Mouse (Mus musculus): ENCODE measurements around the gene Tsc22d4.

The Tsc22d4 gene

DNA sequence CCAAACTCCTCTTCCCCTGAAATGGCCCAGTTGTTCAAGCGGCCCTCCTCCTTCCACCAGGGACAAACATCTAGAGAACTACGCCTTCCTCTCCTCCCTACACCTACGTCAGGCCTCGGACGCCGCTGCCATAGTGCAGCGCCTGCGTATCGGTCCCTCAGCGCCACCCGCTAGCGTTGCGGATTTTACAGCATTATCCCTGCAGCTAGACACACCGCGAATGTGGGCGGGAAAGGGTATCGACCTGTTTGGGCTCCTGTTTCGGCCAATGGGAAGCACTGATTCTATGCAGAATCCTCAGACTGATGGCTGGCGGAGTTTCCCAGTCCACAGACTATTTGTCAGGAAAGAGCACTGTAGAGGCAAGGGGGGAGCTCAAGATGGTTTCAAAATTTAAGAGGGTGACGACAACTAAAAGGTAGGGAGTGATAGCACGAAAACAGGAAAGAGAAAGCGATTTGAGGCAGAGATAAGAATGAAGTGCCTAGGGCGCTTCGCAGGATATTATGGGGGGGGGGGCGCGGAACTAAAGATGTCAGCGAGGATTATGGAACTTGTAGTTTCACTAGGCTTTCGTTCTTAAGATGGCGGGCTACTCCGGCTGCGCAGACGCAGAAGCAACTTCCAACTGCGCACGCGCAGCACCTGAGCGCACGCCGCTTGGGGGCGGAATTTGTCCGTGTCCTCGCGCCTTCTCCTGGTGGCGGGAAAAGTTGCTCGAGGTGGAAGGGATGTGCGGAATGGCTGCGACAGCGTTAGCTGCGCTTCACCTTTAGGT lies 41.8 kb downstream of the Tsc22d4 start, which contains the start of the genes Mepce and Zcwpw1:
TSS of gene Mepce (minus strand) at position 505 of the 778 bp plus-strand sequence.
TSS of gene Zcwpw1 (plus strand) at position 648 of the 778 bp plus-strand sequence.
- peak; percentile 90 for DNase-seq (ENCODE audit: low read depth in 1 of 2, low spot score in 2 of 2)

DNA sequence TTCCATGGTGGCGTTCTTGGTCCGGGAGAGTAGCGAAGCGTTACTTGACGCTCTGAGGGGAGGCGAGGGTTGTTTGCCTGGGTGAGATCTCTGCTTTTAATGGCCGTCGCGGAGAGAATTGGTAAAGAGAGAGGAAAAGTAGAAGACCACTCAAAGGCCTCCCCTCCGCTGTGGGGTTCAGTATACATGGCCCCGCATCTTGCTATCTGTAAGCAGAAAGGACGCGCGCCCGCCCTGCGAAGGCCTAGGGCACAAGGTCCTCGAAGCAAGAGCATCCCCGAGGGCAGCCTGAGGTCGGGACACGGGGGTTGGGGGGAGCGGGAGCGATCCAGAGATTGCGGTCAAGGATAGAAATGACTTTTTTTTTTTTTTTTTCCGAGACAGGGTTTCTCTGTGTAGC lies 42.6 kb downstream of the Tsc22d4 start:
- DNase-seq (ENCODE audit: low read depth in 1 of 2, low spot score in 2 of 2) = no peak

DNA sequence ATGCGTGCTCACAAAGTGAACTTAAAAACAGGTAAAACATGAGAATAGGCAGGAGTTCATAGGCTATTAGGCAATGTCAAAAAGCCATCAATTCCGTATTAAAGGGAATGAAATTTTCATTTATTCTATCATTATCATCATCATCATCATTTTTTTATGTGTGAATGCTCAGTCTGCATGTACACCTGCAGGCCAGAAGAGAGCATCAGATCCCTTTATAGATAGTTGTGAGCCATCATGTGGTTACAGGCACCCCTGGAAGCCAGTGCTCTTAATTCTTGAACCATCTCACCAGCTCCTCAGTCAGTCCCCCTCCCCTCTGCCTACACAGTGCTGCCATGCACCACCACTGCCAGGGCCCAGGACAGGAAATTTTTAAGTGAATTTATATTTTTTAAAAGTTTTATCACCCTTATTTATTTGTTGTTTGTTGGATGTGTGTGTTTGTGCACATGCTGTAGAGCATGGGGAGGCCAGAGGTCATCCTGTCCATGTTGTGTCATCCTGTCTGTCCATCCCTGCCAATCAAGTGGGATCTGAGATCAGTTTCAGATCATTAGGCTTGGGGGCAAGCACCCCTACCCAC lies 43.5 kb downstream of the Tsc22d4 start:
- DNase-seq (ENCODE audit: low read depth in 1 of 2, low spot score in 2 of 2) = no peak

DNA sequence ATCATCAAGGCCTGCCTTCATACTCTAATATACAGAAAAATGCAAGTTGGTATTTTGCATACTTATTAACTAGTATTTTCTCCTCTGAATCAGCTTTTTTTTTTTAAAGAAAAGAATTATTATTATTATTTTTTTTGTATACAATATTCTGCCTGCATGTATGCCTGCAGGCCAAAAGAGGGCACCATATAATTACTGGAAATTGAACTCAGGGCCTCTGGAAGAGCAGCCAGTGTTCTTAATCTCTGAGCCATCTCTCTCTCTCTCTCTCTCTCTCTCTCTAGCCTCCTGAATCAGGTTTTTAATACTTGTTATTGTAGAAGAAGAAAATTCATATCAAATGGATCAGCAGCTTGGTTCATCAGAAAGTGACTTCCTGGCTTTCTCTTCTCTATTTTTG lies 46.0 kb downstream of the Tsc22d4 start:
- DNase-seq (ENCODE audit: low read depth in 1 of 2, low spot score in 2 of 2) = no peak

DNA sequence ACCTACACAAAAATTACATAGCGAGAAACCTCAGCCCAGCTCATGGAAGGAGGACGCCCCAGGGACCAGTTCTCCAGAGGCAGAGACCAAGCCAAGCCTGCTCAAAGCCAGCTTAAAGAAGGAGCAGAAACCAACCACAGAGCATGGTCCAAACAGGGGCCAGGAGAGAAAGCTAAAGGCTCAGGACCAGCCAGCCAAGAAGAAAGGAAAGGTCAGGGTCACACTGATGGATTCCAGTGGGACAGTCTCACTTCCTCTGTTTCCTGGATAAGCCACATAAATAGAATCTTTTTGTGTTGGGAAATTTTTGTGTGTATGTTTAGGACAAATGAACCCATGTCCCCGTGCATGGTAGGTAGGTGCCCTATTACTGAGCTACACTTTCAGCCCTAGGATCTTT lies 51.1 kb downstream of the Tsc22d4 start:
- DNase-seq (ENCODE audit: low read depth in 1 of 2, low spot score in 2 of 2) = no peak

DNA sequence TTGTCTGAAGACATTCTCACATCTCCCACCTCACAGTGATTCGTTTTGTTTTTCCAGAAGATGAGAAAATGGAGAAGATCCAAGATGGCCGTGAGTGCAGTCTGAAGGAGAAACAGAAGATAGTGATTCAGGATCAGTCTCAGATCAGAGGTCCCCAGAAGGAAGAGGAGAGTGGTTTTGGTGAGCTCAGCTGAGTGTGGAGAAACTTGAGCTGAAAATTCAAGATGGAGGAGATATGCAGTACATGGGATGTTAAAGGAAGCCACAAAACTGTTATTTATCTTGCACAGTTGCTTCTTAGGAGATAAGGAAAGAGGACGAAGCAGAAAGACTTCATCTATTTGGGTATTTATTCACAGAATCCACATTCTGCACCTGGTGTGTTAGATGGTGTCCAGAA lies 55.4 kb downstream of the Tsc22d4 start:
- no peak for DNase-seq (ENCODE audit: low read depth in 1 of 2, low spot score in 2 of 2)

DNA sequence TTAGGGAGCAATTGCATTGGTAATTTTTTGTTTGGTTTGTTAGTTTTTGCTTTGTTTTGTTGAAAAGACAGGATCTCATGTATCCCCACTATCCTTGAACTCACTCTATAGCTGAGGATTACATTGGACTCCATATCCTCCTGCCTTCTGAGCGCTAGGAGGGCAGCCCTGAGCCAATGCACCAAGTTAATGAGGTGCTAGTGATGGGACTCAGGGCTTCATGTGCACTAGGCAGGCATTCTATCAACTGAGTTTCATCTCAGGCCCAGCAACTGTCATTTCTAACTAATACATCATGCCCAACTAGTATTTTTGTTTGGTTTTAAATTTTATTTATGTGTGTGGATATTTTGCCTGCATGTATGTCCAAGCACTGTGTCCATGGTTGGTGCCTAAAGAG lies 60.6 kb downstream of the Tsc22d4 start:
- no peak for DNase-seq (ENCODE audit: low read depth in 1 of 2, low spot score in 2 of 2)

DNA sequence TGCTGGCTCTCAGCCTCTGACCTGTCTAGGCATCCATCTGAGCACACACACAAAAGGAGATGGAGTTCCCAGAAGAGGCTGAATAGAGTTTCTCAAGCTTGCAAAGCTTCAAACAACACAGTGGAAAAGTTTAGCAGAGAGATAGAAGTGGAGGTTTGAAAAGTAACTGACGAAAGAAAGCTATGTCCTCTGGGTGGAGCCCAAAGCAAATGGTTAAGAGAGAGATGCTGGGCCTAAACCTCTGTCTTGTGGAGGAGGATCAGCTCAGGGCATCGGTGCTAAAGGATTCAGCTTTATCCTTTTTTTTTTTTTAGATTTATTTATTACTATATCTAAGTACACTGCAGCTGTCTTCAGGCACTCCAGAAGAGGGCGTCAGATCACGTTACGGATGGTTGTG lies 62.8 kb downstream of the Tsc22d4 start:
- DNase-seq (ENCODE audit: low read depth in 1 of 2, low spot score in 2 of 2) = no peak

DNA sequence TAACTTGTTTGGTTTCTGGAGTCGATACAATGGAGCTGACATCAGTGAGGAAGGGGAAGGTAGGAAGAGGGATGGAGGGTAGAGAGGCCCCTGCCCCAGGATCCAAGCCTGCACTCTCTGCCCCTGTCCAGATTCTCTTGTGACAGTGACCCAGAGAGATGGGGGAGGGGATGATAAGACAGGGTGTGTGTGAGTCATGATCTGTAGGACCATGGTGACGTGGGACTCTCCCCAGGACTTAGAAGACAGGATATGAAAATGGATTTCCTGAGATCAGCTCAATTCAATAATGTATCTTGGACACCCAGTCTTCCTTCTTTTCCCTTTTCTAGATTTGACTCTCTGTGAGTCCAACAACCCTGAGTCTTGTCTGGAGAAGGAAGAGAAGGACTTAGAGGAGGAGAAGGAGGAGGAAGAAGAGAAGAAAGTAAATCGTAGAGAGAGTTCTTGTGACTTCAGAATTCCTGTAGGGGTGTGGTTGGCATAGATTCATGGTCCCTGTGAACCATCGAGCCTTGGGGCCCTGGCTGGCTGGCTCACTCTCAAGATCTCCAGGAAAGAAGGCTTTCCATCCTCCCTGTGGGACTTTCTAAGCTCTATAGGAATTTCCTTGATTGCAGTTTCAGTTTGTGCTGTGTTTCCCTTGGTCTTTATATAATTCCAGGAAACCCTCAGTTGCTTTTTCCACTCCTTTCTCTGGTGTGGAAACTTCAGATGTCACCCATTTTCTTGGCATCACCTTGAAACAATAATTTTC lies 72.1 kb downstream of the Tsc22d4 start:
- no peak for DNase-seq (ENCODE audit: low read depth in 1 of 2, low spot score in 2 of 2)
